Mouse (Mus musculus): ENCODE data around the gene Gm17581. TPM values are rescaled to one million over a fixed set of nuclear protein-coding genes. Genes with fewer than 3 reads are reported as not detected.

The Gm17581 gene
- total RNA-seq, 2 experiments from 2014 or later, result not detected

GRCm38 (mm10) chr2:155694564-155694963 lies 41.1 kb downstream of the Gm17581 start:
- no peak for ATAC-seq (replicated peaks; ENCODE audit: low FRiP score, poor library complexity, severe bottlenecking)

DNA sequence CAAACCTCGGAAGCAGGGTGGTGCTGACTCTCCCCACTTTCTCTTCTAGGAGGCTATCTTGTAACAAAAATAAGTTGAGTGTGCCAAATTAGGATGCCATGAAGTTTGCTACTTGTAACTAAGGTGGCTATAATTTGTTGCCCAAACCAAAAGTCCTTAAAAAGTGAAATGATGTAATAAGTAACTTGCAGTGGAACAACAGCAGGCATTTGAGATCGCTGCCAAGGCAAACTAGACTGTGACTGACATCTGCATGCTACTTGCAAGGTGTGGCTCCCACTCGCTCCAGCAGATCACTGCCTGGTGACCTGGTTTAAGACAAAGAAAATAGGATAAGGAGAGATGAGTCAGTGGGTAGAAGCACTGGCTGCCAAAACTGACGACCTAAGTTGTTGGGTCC lies 42.5 kb downstream of the Gm17581 start:
- ATAC-seq (replicated peaks; ENCODE audit: low FRiP score, poor library complexity, severe bottlenecking), result no peak

DNA sequence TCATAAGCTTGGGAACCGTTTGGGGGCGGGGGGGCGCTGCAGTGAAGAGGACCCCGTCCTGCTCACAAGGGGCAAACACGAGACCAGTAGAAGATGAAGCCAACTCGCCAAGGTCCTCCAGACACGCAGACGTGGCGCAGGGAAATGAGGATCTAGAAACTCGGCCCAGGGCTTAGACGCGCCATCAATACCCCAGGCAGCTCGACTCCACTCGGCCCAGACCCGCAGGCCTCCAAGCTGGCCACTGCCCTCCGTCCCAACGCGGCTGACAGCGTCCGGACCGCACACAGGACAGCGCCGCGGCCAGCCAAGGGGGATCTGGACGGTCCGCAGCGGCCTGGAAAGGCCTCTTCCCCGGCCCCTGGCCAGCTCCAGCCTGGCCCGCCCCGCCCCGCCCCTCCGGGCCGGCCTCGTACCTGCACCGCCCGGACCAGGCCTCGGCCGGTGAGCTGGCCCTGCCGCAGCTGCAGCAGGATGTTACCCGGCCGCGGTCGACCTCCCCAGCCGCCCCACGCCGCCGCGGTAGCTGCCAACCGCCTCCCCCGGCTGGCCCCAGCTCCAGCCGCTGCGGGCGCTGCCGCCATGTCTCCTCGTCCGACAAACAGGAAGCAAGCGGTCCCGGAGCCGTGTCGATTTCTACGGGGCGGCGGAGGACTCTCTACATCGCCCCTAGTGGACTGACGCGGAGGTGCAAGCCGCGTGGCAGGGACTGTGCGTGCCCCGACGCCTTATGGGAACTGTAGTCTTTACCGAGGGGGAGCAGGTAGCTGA lies 43.8 kb downstream of the Gm17581 start, which contains the start of gene Trpc4ap:
Gene Trpc4ap (minus strand): TSS at position 662 of the 771 bp plus-strand sequence.
- ATAC-seq (replicated peaks; ENCODE audit: low FRiP score, poor library complexity, severe bottlenecking), result peak; percentile 96

DNA sequence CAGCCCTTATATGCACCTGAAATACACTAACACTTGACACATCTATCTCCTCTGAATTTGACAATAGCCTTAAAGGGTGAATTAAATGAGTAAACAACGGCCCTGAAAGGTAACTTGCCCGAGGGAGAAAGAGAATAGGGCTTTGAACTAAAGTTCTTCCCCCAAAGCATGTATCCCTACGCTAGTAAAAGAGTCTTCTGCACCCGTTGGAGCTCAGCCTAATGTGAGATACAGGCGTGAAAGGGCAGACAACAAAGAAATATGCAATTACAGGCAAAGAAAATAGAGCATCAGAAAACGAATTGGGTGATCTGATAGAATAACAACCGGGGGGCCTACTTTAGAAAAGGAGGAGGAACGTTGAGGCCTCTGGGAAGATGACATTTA lies 44.3 kb downstream of the Gm17581 start:
- ATAC-seq (replicated peaks; ENCODE audit: low FRiP score, poor library complexity, severe bottlenecking), result no peak

DNA sequence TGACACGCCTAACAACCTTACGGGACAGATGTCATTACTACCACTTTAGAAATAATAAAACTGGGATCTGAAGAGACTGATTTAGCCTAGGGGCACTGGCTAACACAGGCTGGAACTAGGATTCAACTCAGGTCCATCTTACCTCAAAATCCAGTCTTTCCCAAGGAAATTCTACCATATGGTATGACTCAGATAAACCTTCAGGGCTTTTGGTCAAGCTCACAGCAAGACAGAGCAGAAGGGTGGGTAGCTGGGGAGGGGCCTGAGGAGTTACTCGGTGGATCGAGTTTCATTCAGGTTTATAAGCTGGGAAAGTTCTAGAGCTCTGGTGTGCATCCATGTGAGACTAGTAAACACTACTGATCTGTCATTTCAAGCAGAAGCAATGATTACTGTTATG lies 46.5 kb downstream of the Gm17581 start:
- no peak for ATAC-seq (replicated peaks; ENCODE audit: low FRiP score, poor library complexity, severe bottlenecking)

GRCm38 (mm10) chr2:155687746-155688145 lies 47.9 kb downstream of the Gm17581 start:
- ATAC-seq (replicated peaks; ENCODE audit: low FRiP score, poor library complexity, severe bottlenecking), result no peak

DNA sequence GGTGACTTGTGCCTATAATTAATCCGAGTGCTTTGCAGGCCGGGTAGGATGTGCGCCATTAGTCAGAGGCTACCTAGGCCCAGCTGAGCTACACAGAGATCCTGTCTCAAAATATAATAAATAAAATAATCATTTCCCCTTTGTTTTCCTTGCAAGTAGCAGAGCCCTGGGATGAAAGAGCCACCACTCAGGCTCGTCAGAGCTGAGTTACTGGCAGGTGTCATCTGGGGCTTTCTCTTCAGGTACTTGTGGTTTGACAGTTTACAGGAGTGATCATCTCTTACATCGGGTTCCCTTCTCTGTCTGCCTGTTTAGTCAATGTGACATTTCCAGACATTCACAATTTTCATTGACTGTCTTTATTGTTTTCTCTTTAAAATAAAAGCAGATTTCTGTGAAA lies 49.1 kb downstream of the Gm17581 start:
- ATAC-seq (replicated peaks; ENCODE audit: low FRiP score, poor library complexity, severe bottlenecking), result no peak

Other genes starting within 250 kb of the Gm17581 start
- 3.5 and 10.0 TPM in 2 replicates for gene Acss2, start 217.9 kb downstream of the Gm17581 start, total RNA-seq (2015; ENCODE audit: low replicate concordance)
- 16.4 and 20.1 TPM in 2 replicates for gene Acss2, start 217.9 kb downstream of the Gm17581 start, total RNA-seq (2017; ENCODE audit: low replicate concordance)
- gene Ggt7, start 217.6 kb downstream of the Gm17581 start, total RNA-seq (2015; ENCODE audit: low replicate concordance), result not detected in 2 replicates
- not detected in 2 replicates for gene Ggt7, start 217.6 kb downstream of the Gm17581 start, total RNA-seq (2017; ENCODE audit: low replicate concordance)
- 6.5 and 7.1 TPM in 2 replicates for gene Gss, start 143.1 kb downstream of the Gm17581 start, total RNA-seq (2015; ENCODE audit: low replicate concordance)
- 3.6 and 8.5 TPM in 2 replicates for gene Gss, start 143.1 kb downstream of the Gm17581 start, total RNA-seq (2017; ENCODE audit: low replicate concordance)
- gene Myh7b, start 124.7 kb downstream of the Gm17581 start, total RNA-seq (2015; ENCODE audit: low replicate concordance), result not detected in 2 replicates
- 0.14 TPM in 1 of 2 replicates, not detected in the other for gene Myh7b, start 124.7 kb downstream of the Gm17581 start, total RNA-seq (2017; ENCODE audit: low replicate concordance)
- gene Trpc4ap, start 43.5 kb downstream of the Gm17581 start, total RNA-seq (2015; ENCODE audit: low replicate concordance), result 41.2 and 41.7 TPM in 2 replicates
- gene Trpc4ap, start 43.5 kb downstream of the Gm17581 start, total RNA-seq (2017; ENCODE audit: low replicate concordance), result 42.1 and 59.8 TPM in 2 replicates
- gene Edem2, start 6.4 kb downstream of the Gm17581 start, total RNA-seq (2015; ENCODE audit: low replicate concordance), result 6.7 and 7.3 TPM in 2 replicates
- 8.2 and 9.8 TPM in 2 replicates for gene Edem2, start 6.4 kb downstream of the Gm17581 start, total RNA-seq (2017; ENCODE audit: low replicate concordance)
- not detected in 2 replicates for gene Procr, start 15.3 kb upstream of the Gm17581 start, total RNA-seq (2015; ENCODE audit: low replicate concordance)
- gene Procr, start 15.3 kb upstream of the Gm17581 start, total RNA-seq (2017; ENCODE audit: low replicate concordance), result 0.51 TPM in 1 of 2 replicates, not detected in the other
- gene Mmp24, start 39.5 kb upstream of the Gm17581 start, total RNA-seq (2015; ENCODE audit: low replicate concordance), result not detected in 2 replicates
- not detected in 2 replicates for gene Mmp24, start 39.5 kb upstream of the Gm17581 start, total RNA-seq (2017; ENCODE audit: low replicate concordance)
- 1.3 and 3.8 TPM in 2 replicates for gene BC029722, start 83.6 kb upstream of the Gm17581 start, total RNA-seq (2015; ENCODE audit: low replicate concordance)
- gene BC029722, start 83.6 kb upstream of the Gm17581 start, total RNA-seq (2017; ENCODE audit: low replicate concordance), result 2.4 and 3.5 TPM in 2 replicates
- 20.4 and 58.3 TPM in 2 replicates for gene Eif6, start 91.1 kb upstream of the Gm17581 start, total RNA-seq (2015; ENCODE audit: low replicate concordance)
- 17.0 and 22.2 TPM in 2 replicates for gene Eif6, start 91.1 kb upstream of the Gm17581 start, total RNA-seq (2017; ENCODE audit: low replicate concordance)
- not detected in 2 replicates for gene Fam83c, start 99.0 kb upstream of the Gm17581 start, total RNA-seq (2015; ENCODE audit: low replicate concordance)
- not detected in 2 replicates for gene Fam83c, start 99.0 kb upstream of the Gm17581 start, total RNA-seq (2017; ENCODE audit: low replicate concordance)
- gene Uqcc1, start 194.4 kb upstream of the Gm17581 start, total RNA-seq (2015; ENCODE audit: low replicate concordance), result 6.7 and 7.9 TPM in 2 replicates
- gene Uqcc1, start 194.4 kb upstream of the Gm17581 start, total RNA-seq (2017; ENCODE audit: low replicate concordance), result 4.3 and 8.2 TPM in 2 replicates
- gene Gm15557, start 204.9 kb upstream of the Gm17581 start, total RNA-seq (2015; ENCODE audit: low replicate concordance), result not detected in 2 replicates
- not detected in 2 replicates for gene Gm15557, start 204.9 kb upstream of the Gm17581 start, total RNA-seq (2017; ENCODE audit: low replicate concordance)
- not detected in 2 replicates for gene Gdf5, start 209.5 kb upstream of the Gm17581 start, total RNA-seq (2015; ENCODE audit: low replicate concordance)
- not detected in 2 replicates for gene Gdf5, start 209.5 kb upstream of the Gm17581 start, total RNA-seq (2017; ENCODE audit: low replicate concordance)
- gene Cep250, start 220.6 kb upstream of the Gm17581 start, total RNA-seq (2015; ENCODE audit: low replicate concordance), result 2.7 and 4.0 TPM in 2 replicates
- 8.5 and 11.7 TPM in 2 replicates for gene Cep250, start 220.6 kb upstream of the Gm17581 start, total RNA-seq (2017; ENCODE audit: low replicate concordance)